Mouse (Mus musculus) kidney, embryonic 14.5 days (tissue): Measurements from ENCODE around the gene Patl2. TPM values are rescaled to one million over a fixed set of nuclear protein-coding genes. Genes with fewer than 3 reads are reported as not detected.

ENCODE experiments used
- ATAC-seq: fragments of 200-750 bp; cut with Nextera tagmentation; 2 replicates; pipeline ENCODE4 v1.8.0; 2017; ENCODE audit warnings: moderate number of reproducible peaks, mild to moderate bottlenecking, moderate TSS enrichment, moderate library complexity; ENCODE audit not compliant: low FRiP score, low TSS enrichment
- H3K27ac ChIP-seq: fragments of 300-500 bp; sonication (generic); 2 replicates; pipeline ENCODE4 v1.5.1; 2014; ENCODE audit warnings: low read depth, mild to moderate bottlenecking, low read length, moderate library complexity, mixed read lengths
- H3K27me3 ChIP-seq: fragments of 300-500 bp; sonication (generic); 2 replicates; pipeline ENCODE4 v1.6.1; 2014; ENCODE audit warnings: mild to moderate bottlenecking, low read length; ENCODE audit not compliant: control insufficient read depth, insufficient read depth
- H3K36me3 ChIP-seq: fragments of 300-500 bp; sonication (generic); 2 replicates; pipeline ENCODE4 v1.6.1; 2014; ENCODE audit warnings: low read length, mixed read lengths; ENCODE audit not compliant: control insufficient read depth, insufficient read depth
- H3K4me1 ChIP-seq: fragments of 300-500 bp; sonication (generic); 2 replicates; pipeline ENCODE4 v1.6.1; 2014; ENCODE audit warnings: low read length, mixed read lengths; ENCODE audit not compliant: control insufficient read depth, insufficient read depth
- H3K4me2 ChIP-seq: fragments of 300-500 bp; sonication (generic); replicated peaks from 2 replicates; pipeline ENCODE4 v1.6.1; 2014; ENCODE audit warnings: low read depth, mild to moderate bottlenecking, low read length
- H3K4me3 ChIP-seq: fragments of 300-500 bp; sonication (generic); 2 replicates; pipeline ENCODE4 v1.5.1; 2014; ENCODE audit warnings: mild to moderate bottlenecking, low read length
- H3K9ac ChIP-seq: fragments of 300-500 bp; sonication (generic); 2 replicates; pipeline ENCODE4 v1.6.1; 2014; ENCODE audit warnings: low read depth, mild to moderate bottlenecking, low read length, moderate library complexity
- H3K9me3 ChIP-seq: fragments of 300-500 bp; sonication (generic); 2 replicates; pipeline ENCODE4 v1.6.1; 2016; ENCODE audit warnings: low read length; ENCODE audit not compliant: control insufficient read depth
- WGBS: fragments of 180-500 bp; shearing (Covaris S2); extraction: QIAGEN DNeasy Blood & Tissue Kit; methylation state at CpG from one replicate; pipeline ENCODE4 v1.1.7; 2014; 5-methylcytosine and 5-hydroxymethylcytosine counted together
- polyA plus RNA-seq: library from polyadenylated mRNA; unstranded; fragments of >200 nt; fragmentation: Nextera tagmentation; extraction: Ambion mirVana; gene quantifications from 2 replicates; pipeline ENCODE4 v1.2.1, GENCODE M21; 2014

Gene Patl2
- polyA plus RNA-seq, 1 experiment from 2014 or later = not detected

- Histone ChIP-seq H3K4me1 (no peaks in the 10 kb centered on the region), H3K4me2 (no peak overlapping the region), H3K27me3 (no peaks in the 10 kb centered on the region), H3K9me3 (no peaks in the 10 kb centered on the region), H3K27ac (no peak overlapping the region), H3K9ac (no peak overlapping the region), H3K4me3 (no peak overlapping the region), H3K36me3 (no peaks in the 10 kb centered on the region)
- whole genome bisulfite sequencing = 84% methylated on average over 5 of the region's 5 CpGs
- no peak for ATAC-seq
Measured at GRCm38 (mm10) chr2:122141332-122141967, 44.5 kb downstream of the Patl2 start.

DNA sequence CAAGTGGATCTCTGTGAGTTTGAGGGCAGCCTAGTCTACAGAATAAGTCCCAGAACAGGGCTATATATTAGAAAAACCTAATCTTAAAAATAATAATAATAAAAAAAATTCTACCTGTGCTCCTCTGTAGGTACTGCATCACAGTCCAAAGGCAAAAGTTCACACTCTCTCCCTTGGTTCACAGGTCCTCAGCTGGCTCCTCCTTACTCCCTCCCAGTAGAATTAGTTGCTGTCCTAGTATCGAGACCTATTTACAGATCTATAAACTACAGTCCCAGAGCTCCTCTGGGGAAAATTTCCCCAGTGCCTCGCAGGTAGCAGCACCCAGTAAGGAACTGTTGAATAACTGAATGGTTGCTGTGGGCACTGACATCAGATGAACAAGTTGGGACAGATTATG lies 45.2 kb downstream of the Patl2 start:
- H3K27me3 ChIP-seq = no peaks in the 10 kb centered on the region
- no peak for ATAC-seq
- H3K4me2 ChIP-seq = no peak overlapping the region

GRCm38 (mm10) chr2:122137839-122138465 lies 48.0 kb downstream of the Patl2 start:
- Histone ChIP-seq H3K4me3 (no peak overlapping the region), H3K9me3 (no peaks in the 10 kb centered on the region), H3K27me3 (no peaks in the 10 kb centered on the region), H3K9ac (no peak overlapping the region), H3K27ac (no peak overlapping the region), H3K36me3 (no peaks in the 10 kb centered on the region), H3K4me1 (no peaks in the 10 kb centered on the region), H3K4me2 (no peak overlapping the region)
- WGBS = 46% methylated on average over 5 of the region's 5 CpGs
- ATAC-seq = no peak

More for the DNA sequence above, 45.2 kb downstream of the Patl2 start:
- 80% methylated on average over 2 of the region's 2 CpGs for WGBS
- H3K4me3 ChIP-seq = no peak overlapping the region
- no peak overlapping the region for H3K9ac ChIP-seq
- H3K9me3 ChIP-seq = no peaks in the 10 kb centered on the region
- no peak overlapping the region for H3K27ac ChIP-seq
- H3K4me1 ChIP-seq = no peaks in the 10 kb centered on the region
- no peaks in the 10 kb centered on the region for H3K36me3 ChIP-seq

DNA sequence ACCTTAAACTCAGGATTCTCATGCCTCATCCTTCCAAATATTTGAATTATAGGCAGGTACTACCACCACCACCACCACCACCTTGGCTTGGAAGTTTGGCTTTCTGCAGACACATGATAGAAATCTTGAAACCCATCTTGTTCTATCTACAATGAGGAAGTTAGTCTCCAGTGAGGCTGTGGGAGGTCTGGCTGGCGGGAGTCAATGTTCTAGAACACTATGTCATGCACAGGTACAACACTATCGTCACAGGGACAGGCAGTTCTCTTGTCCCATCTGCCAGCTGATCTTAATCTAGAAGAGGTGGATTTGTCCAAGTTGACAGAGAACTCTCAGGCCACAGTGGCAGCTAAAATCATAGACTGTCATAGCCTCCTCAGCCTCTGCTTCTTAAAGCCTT lies 53.4 kb downstream of the Patl2 start:
- H3K27me3 ChIP-seq = no peaks in the 10 kb centered on the region
- no peak for ATAC-seq
- H3K4me3 ChIP-seq = no peak overlapping the region
- no peak overlapping the region for H3K4me2 ChIP-seq
- no peaks in the 10 kb centered on the region for H3K9me3 ChIP-seq
- H3K27ac ChIP-seq = no peak overlapping the region
- no peak overlapping the region for H3K9ac ChIP-seq
- no peaks in the 10 kb centered on the region for H3K36me3 ChIP-seq
- no peaks in the 10 kb centered on the region for H3K4me1 ChIP-seq
- WGBS = 75% methylated on average over 2 of the region's 2 CpGs

DNA sequence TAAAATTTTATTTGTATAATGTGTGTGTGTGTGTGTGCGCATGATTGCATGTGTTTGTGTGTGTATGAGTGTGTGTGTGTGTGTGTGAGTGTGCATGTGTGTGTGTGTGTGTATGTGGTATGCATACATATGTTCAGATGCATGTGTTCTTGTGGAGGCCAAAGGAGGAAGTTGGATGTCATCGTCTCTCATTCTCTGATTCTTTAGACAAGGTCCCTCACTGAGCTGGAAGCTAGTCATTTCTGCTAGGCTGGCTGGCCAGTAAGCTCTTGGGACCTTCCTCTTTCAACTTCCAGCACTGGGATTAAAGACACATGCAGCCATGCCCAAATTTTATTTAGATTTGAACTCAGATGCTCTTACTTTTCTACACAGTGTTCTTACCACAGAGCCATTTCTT lies 53.9 kb downstream of the Patl2 start:
- Histone ChIP-seq H3K4me1 (no peaks in the 10 kb centered on the region), H3K4me2 (no peak overlapping the region), H3K36me3 (no peaks in the 10 kb centered on the region), H3K9ac (no peak overlapping the region), H3K27me3 (no peaks in the 10 kb centered on the region), H3K9me3 (no peaks in the 10 kb centered on the region), H3K27ac (no peak overlapping the region), H3K4me3 (no peak overlapping the region)
- WGBS = 88% methylated on average over 2 of the region's 2 CpGs
- no peak for ATAC-seq

DNA sequence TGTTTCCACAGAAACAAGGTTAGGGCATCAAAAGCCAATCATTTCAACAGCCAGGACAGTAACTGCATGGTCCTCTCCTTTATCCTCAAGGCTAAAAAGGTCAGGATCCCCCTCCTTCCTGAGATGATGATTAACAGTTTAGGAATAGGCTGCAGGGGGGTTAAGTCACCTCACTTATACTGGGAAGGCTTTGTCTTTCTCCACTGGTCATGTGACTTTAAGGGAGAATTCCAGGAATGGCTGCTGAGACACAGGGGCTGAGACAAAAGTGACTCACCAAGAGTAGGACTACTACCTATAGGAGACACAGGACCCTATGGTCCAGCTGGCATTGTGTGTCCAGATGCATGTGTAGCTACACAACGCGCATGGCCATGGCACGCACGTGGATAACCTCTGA lies 58.4 kb downstream of the Patl2 start:
- H3K27me3 ChIP-seq = no peaks in the 10 kb centered on the region
- H3K4me1 ChIP-seq = peaks cover 4% of the 10 kb centered on the region; the same call in 1 of the 2 replicates
- H3K4me3 ChIP-seq = no peak overlapping the region
- no peaks in the 10 kb centered on the region for H3K36me3 ChIP-seq
- no peak for ATAC-seq
- H3K9me3 ChIP-seq = no peaks in the 10 kb centered on the region
- no peak overlapping the region for H3K4me2 ChIP-seq
- H3K27ac ChIP-seq = no peak overlapping the region
- 85% methylated on average over 4 of the region's 4 CpGs for WGBS
- H3K9ac ChIP-seq = no peak overlapping the region

DNA sequence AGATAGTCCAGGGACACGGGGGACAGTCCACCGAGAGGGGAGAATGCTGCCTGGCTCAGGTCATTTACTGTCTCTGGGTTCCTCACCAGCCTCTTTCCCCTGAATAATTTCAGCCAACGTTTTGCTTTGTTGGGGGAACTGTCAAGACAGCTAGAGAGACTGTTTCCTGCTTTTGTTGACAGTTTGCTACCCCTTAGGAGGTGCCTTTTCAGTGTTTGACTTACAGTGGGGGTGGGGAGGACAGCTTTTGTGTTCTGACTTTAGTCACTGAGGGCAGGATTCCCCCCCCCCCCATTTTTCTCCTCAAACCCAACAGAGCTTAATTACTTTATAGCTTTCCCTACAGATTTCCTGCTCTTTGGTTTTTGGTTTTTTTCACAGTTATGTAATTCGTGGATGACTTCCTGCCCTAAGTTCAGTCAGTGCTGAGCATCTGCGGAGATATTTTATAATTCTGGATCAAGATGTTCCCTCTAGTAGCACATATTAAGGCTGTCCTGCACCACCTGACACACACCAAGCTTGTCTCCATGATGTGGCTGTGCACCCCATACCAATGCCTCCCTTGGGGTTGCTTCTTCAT lies 59.1 kb downstream of the Patl2 start:
- H3K4me2 ChIP-seq = no peak overlapping the region
- H3K4me3 ChIP-seq = no peak overlapping the region
- no peak for ATAC-seq
- H3K27me3 ChIP-seq = no peaks in the 10 kb centered on the region
- no peaks in the 10 kb centered on the region for H3K9me3 ChIP-seq
- H3K4me1 ChIP-seq = peaks cover 4% of the 10 kb centered on the region; the same call in 1 of the 2 replicates
- no peaks in the 10 kb centered on the region for H3K36me3 ChIP-seq
- no peak overlapping the region for H3K27ac ChIP-seq
- 53% methylated on average over 5 of the region's 5 CpGs for WGBS
- H3K9ac ChIP-seq = no peak overlapping the region

- Histone ChIP-seq H3K9ac (no peak overlapping the region), H3K27me3 (no peaks in the 10 kb centered on the region), H3K4me2 (no peak overlapping the region), H3K36me3 (no peaks in the 10 kb centered on the region), H3K9me3 (no peaks in the 10 kb centered on the region), H3K4me1 (peaks cover 4% of the 10 kb centered on the region; the same call in 1 of the 2 replicates), H3K4me3 (no peak overlapping the region), H3K27ac (no peak overlapping the region)
- ATAC-seq = no peak
- WGBS = 57% methylated on average over 12 of the region's 12 CpGs
Measured at GRCm38 (mm10) chr2:122125680-122126572, 60.1 kb downstream of the Patl2 start.
